Mouse (Mus musculus) limb, embryonic 11.5 days (tissue): Measurements from ENCODE around the gene March5. TPM values are rescaled to one million over a fixed set of nuclear protein-coding genes. Genes with fewer than 3 reads are reported as not detected.

Experiments
- ATAC-seq: fragments of 200-750 bp; cut with Nextera tagmentation; 2 replicates; pipeline ENCODE4 v1.8.0; 2017; ENCODE audit warnings: low read depth; ENCODE audit not compliant: insufficient number of reproducible peaks, low FRiP score, low TSS enrichment
- DNase-seq: peaks from one replicate; pipeline ENCODE4 v3.0.0-alpha.2; 2015; ENCODE audit warnings: low spot score
- H3K27ac ChIP-seq: fragments of 300-500 bp; sonication (generic); replicated peaks from 2 replicates; pipeline ENCODE4 v1.5.1; 2014; ENCODE audit warnings: low read depth, mild to moderate bottlenecking, low read length
- H3K27me3 ChIP-seq: fragments of 300-500 bp; sonication (generic); 2 replicates; pipeline ENCODE4 v1.6.1; 2014; ENCODE audit warnings: mild to moderate bottlenecking, low read length, mixed read lengths; ENCODE audit not compliant: control insufficient read depth, insufficient read depth
- H3K36me3 ChIP-seq: fragments of 300-500 bp; sonication (generic); 2 replicates; pipeline ENCODE4 v1.6.1; 2014; ENCODE audit warnings: mild to moderate bottlenecking, low read length, moderate library complexity, mixed read lengths; ENCODE audit not compliant: control insufficient read depth, insufficient read depth
- H3K4me1 ChIP-seq: fragments of 300-500 bp; sonication (generic); 2 replicates; pipeline ENCODE4 v1.6.1; 2014; ENCODE audit warnings: low read length, mixed read lengths; ENCODE audit not compliant: control insufficient read depth, insufficient read depth
- H3K4me2 ChIP-seq: fragments of 300-500 bp; sonication (generic); 2 replicates; pipeline ENCODE4 v1.6.1; 2014; ENCODE audit warnings: low read depth, mild to moderate bottlenecking, moderate library complexity; ENCODE audit not compliant: severe bottlenecking
- H3K4me3 ChIP-seq: fragments of 300-500 bp; sonication (generic); 2 replicates; pipeline ENCODE4 v1.5.1; 2014; ENCODE audit warnings: low read depth, low read length
- H3K9ac ChIP-seq: fragments of 300-500 bp; sonication (generic); 2 replicates; pipeline ENCODE4 v1.6.1; 2014; ENCODE audit warnings: mild to moderate bottlenecking, low read length
- H3K9me3 ChIP-seq: fragments of 300-500 bp; sonication (generic); 2 replicates; pipeline ENCODE4 v1.6.1; 2016; ENCODE audit warnings: low read length; ENCODE audit not compliant: control insufficient read depth
- WGBS: fragments of 180-500 bp; shearing (Covaris S2); extraction: QIAGEN DNeasy Blood & Tissue Kit; methylation state at CpG from one replicate; pipeline ENCODE4 v1.1.7; 2014; 5-methylcytosine and 5-hydroxymethylcytosine counted together
- polyA plus RNA-seq: library from polyadenylated mRNA; unstranded; fragments of >200 nt; fragmentation: Nextera tagmentation; extraction: Ambion mirVana; gene quantifications from 2 replicates; pipeline ENCODE4 v1.2.1, GENCODE M21; 2014

The March5 gene
- 154 and 163 TPM in 2 replicates for polyA plus RNA-seq

GRCm38 (mm10) chr19:37207303-37208175 lies at the start of gene March5:
Gene March5 (plus strand): TSS chr19:37207543.
- H3K27me3 ChIP-seq = no peaks in the 10 kb centered on the region
- H3K9me3 ChIP-seq = no peaks in the 10 kb centered on the region
- peak within 1 kb of the TSS; percentile 97 for H3K4me3 ChIP-seq
- WGBS = under 1% methylated on average over 81 of the region's 94 CpGs
- peak within 1 kb of the TSS; percentile 81 for H3K27ac ChIP-seq
- H3K4me1 ChIP-seq = peaks cover 7% of the 10 kb centered on the region; the same call in 1 of the 2 replicates
- ATAC-seq = peak; percentile 95
- peak within 1 kb of the TSS; percentile 74 for H3K4me2 ChIP-seq
- DNase-seq = peak; percentile 91
- peak within 1 kb of the TSS; percentile 98 for H3K9ac ChIP-seq
- peaks cover 5% of the 10 kb centered on the region; the same call in 1 of the 2 replicates for H3K36me3 ChIP-seq

- Histone ChIP-seq H3K27me3 (peaks cover 23% of the 10 kb centered on the region), H3K9me3 (no peaks in the 10 kb centered on the region), H3K9ac (no peak overlapping the region), H3K36me3 (no peaks in the 10 kb centered on the region), H3K4me3 (no peak overlapping the region), H3K27ac (no peak overlapping the region), H3K4me1 (no peaks in the 10 kb centered on the region), H3K4me2 (no peak overlapping the region)
- no peak for ATAC-seq
- WGBS = 58% methylated on average over 1 of the region's 1 CpGs
- no peak for DNase-seq
Measured at GRCm38 (mm10) chr19:37172096-37172495, 35.2 kb upstream of the March5 start.

- no peak overlapping the region for H3K4me2 ChIP-seq
- peaks cover 24% of the 10 kb centered on the region for H3K27me3 ChIP-seq
- no peak for ATAC-seq
- WGBS = 79% methylated on average over 11 of the region's 11 CpGs
- H3K4me3 ChIP-seq = no peak overlapping the region
- DNase-seq = no peak
- H3K9ac ChIP-seq = no peak overlapping the region
- H3K4me1 ChIP-seq = no peaks in the 10 kb centered on the region
- no peaks in the 10 kb centered on the region for H3K9me3 ChIP-seq
- H3K27ac ChIP-seq = no peak overlapping the region
- H3K36me3 ChIP-seq = no peaks in the 10 kb centered on the region
Measured at GRCm38 (mm10) chr19:37172566-37173130, 34.7 kb upstream of the March5 start.

GRCm38 (mm10) chr19:37173331-37174115 lies 33.8 kb upstream of the March5 start:
- H3K36me3 ChIP-seq = no peaks in the 10 kb centered on the region
- WGBS = 24% methylated on average over 20 of the region's 20 CpGs
- peak; percentile 21 for DNase-seq
- peak overlapping the region; percentile 63 for H3K9ac ChIP-seq
- no peaks in the 10 kb centered on the region for H3K9me3 ChIP-seq
- peaks cover 24% of the 10 kb centered on the region for H3K27me3 ChIP-seq
- H3K27ac ChIP-seq = no peak overlapping the region
- ATAC-seq = no peak
- H3K4me1 ChIP-seq = no peaks in the 10 kb centered on the region
- H3K4me3 ChIP-seq = peak overlapping the region; percentile 60
- peak overlapping the region; percentile 100 for H3K4me2 ChIP-seq

GRCm38 (mm10) chr19:37174116-37174715 lies 33.1 kb upstream of the March5 start:
- DNase-seq (peak; percentile 74), ATAC-seq (peak; percentile 56)
- peaks cover 24% of the 10 kb centered on the region for H3K27me3 ChIP-seq
- peak overlapping the region; percentile 60 for H3K4me3 ChIP-seq
- no peaks in the 10 kb centered on the region for H3K4me1 ChIP-seq
- no peak overlapping the region for H3K27ac ChIP-seq
- no peaks in the 10 kb centered on the region for H3K36me3 ChIP-seq
- H3K9ac ChIP-seq = peak overlapping the region; percentile 63
- H3K9me3 ChIP-seq = no peaks in the 10 kb centered on the region
- peak overlapping the region; percentile 100 for H3K4me2 ChIP-seq
- under 1% methylated on average over 68 of the region's 70 CpGs for WGBS

GRCm38 (mm10) chr19:37174716-37175435 lies 32.5 kb upstream of the March5 start:
- under 1% methylated on average over 36 of the region's 36 CpGs for WGBS
- Histone ChIP-seq H3K27ac (no peak overlapping the region), H3K4me3 (peak overlapping the region; percentile 60), H3K4me1 (no peaks in the 10 kb centered on the region), H3K27me3 (peaks cover 24% of the 10 kb centered on the region), H3K36me3 (no peaks in the 10 kb centered on the region), H3K9me3 (no peaks in the 10 kb centered on the region), H3K9ac (peak overlapping the region; percentile 63), H3K4me2 (peak overlapping the region; percentile 100)
- peak; percentile 48 for DNase-seq
- ATAC-seq = peak; percentile 80; the same call in 1 of the 2 replicates

GRCm38 (mm10) chr19:37175436-37175805 lies 31.9 kb upstream of the March5 start:
- H3K4me2 ChIP-seq = peak overlapping the region; percentile 100
- 2% methylated on average over 12 of the region's 12 CpGs for WGBS
- no peak overlapping the region for H3K9ac ChIP-seq
- DNase-seq (peak; percentile 56), ATAC-seq (no peak)
- no peaks in the 10 kb centered on the region for H3K36me3 ChIP-seq
- peaks cover 24% of the 10 kb centered on the region for H3K27me3 ChIP-seq
- H3K4me3 ChIP-seq = peak overlapping the region; percentile 60
- H3K9me3 ChIP-seq = no peaks in the 10 kb centered on the region
- H3K4me1 ChIP-seq = no peaks in the 10 kb centered on the region
- H3K27ac ChIP-seq = no peak overlapping the region
